In the genomic region with DNA sequence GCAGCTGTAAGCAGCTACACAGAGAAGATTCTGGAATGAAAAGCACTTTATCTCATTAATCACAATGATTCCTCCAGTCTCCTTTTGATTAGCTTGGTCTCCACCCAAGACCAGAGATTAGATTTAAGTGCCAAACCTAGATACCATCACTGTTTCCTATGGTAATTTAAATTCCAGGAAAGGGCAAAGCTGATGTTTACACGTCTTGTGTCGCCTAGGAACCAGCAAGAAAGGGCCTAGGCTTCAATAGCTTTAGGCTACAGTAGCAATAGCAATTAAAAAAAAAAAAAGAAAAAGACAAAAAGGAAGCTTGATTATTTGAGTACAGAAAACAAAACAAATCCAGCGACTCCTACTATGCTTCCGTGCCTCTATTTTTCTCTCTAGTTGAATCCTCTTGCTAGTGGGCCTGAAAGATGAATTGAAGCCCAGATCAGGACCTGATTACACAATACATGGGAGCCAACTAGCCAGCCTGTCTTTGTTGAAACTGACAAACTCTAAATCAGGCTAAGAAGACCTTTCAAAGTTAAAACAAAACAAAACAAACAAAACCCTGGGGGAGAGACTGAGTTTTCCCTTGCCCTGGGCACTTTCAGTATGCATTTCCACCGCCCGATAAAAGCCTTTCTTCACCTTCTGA, we compare ENCODE assay signal across 14 mouse cellular contexts. TPM values are rescaled to one million over a fixed set of nuclear protein-coding genes. Genes with fewer than 3 reads are reported as not detected.
A peak's percentile ranks its signal among the peaks of the same experiment; 100 is the strongest.
DNase-seq lines count a peak whose midpoint lies in the region; ATAC-seq and TF ChIP-seq lines count a peak whose summit lies in the region.
"Had no signal": no experiment of that assay in that cellular context is flagged by ENCODE, and none has a peak within 500 bp of the region (broad histone marks: within the 10 kb centered on the region; RNA-seq: fewer than 3 reads in every experiment).

No protein-coding gene starts in this region.

- H3K79me2 ChIP-seq in liver, adult 2 months (ENCODE audit: control insufficient read depth, insufficient read depth, low read length): no peaks in the 10 kb centered on the region

- no peak for TF ChIP-seq POLR2A in liver, adult 2 months (IDR thresholded peaks at IDR 0.05; ENCODE audit: extremely low read depth, insufficient read depth, low read length)

- peaks cover 7% of the 10 kb centered on the region; the same call in 1 of the 2 replicates for H3K4me1 ChIP-seq in liver, adult 2 months (ENCODE audit: control insufficient read depth, insufficient read depth, low read length)
- peaks cover 8% of the 10 kb centered on the region; the same call in 1 of the 2 replicates for H3K4me1 ChIP-seq in liver, embryonic 11.5 days (replicated peaks; ENCODE audit: control insufficient read depth, insufficient read depth, low read length)
- H3K4me1 ChIP-seq in brown adipose tissue, adult 24 weeks (ENCODE audit: control insufficient read depth, insufficient read depth, insufficient read length, low read length): peaks cover 2% of the 10 kb centered on the region; the same call in 1 of the 2 replicates
- H3K4me1 ChIP-seq in hindbrain, embryonic 14.5 days (replicated peaks; ENCODE audit: control insufficient read depth, insufficient read depth, low read length): peaks cover 7% of the 10 kb centered on the region; the same call in 1 of the 2 replicates
- no peaks in the 10 kb centered on the region for H3K4me1 ChIP-seq in neural tube, embryonic 14.5 days (ENCODE audit: control insufficient read depth, insufficient read depth, low read length)

- DNase-seq in liver, adult 2 months (ENCODE audit: extremely low read depth, low read depth, low spot score): peak; percentile 47
- DNase-seq in liver, embryonic 11.5 days (ENCODE audit: low spot score): no peak
- DNase-seq in hindbrain, embryonic 14.5 days (ENCODE audit: low spot score): peak; percentile 33
- no peak for DNase-seq in layer of hippocampus, postnatal 36 days
- no peak for DNase-seq in frontal cortex, postnatal 36 days (ENCODE audit: low spot score in 2 of 2)
- no peak for DNase-seq in heart, adult 8-10 months (ENCODE audit: low spot score)
- DNase-seq: heart, adult 18-20 months; spleen, adult 18-20 months had no signal

- H3K4me3 ChIP-seq in liver, adult 2 months (ENCODE audit: insufficient read depth, low read depth, low read length): no peak overlapping the region
- no peak overlapping the region for H3K4me3 ChIP-seq in liver, embryonic 11.5 days (ENCODE audit: low read depth, low read length)
- no peak overlapping the region for H3K4me3 ChIP-seq in brown adipose tissue, adult 24 weeks (ENCODE audit: insufficient read depth, low read depth, low read length)
- H3K4me3 ChIP-seq in hindbrain, embryonic 14.5 days (replicated peaks; ENCODE audit: low read length): no peak overlapping the region
- H3K4me3 ChIP-seq in neural tube, embryonic 14.5 days (ENCODE audit: low read depth, low read length): no peak overlapping the region

- no peak overlapping the region for H3K4me2 ChIP-seq in liver, embryonic 11.5 days
- H3K4me2 ChIP-seq in hindbrain, embryonic 14.5 days (replicated peaks): no peak overlapping the region
- H3K4me2 ChIP-seq in neural tube, embryonic 14.5 days (ENCODE audit: low read depth, low read length): no peak overlapping the region

- no peaks in the 10 kb centered on the region for H3K36me3 ChIP-seq in liver, adult 2 months (ENCODE audit: control insufficient read depth, insufficient read depth, low read length)
- H3K36me3 ChIP-seq in liver, embryonic 11.5 days (ENCODE audit: control insufficient read depth, insufficient read depth, low read length): no peaks in the 10 kb centered on the region
- no peaks in the 10 kb centered on the region for H3K36me3 ChIP-seq in hindbrain, embryonic 14.5 days (replicated peaks; ENCODE audit: control insufficient read depth, insufficient read depth)
- H3K36me3 ChIP-seq in neural tube, embryonic 14.5 days (ENCODE audit: control insufficient read depth, insufficient read depth, low read length): no peaks in the 10 kb centered on the region

- H3K9ac ChIP-seq in liver, adult 2 months (ENCODE audit: low read depth, low read length): no peak overlapping the region
- no peak overlapping the region for H3K9ac ChIP-seq in liver, embryonic 11.5 days (ENCODE audit: low read depth, low read length)
- no peak overlapping the region for H3K9ac ChIP-seq in hindbrain, embryonic 14.5 days
- no peak overlapping the region for H3K9ac ChIP-seq in neural tube, embryonic 14.5 days (replicated peaks; ENCODE audit: low read depth, low read length)

- WGBS in liver, adult 2 months: 37% methylated on average over 6 of the region's 6 CpGs
- WGBS in liver, embryonic 11.5 days: 72% methylated on average over 6 of the region's 6 CpGs
- 12% methylated on average over 6 of the region's 6 CpGs for WGBS in hindbrain, embryonic 14.5 days
- WGBS in neural tube, embryonic 14.5 days: 11% methylated on average over 6 of the region's 6 CpGs

- no peak overlapping the region; the same call in 1 of the 2 replicates for H3K27ac ChIP-seq in liver, adult 2 months (replicated peaks; ENCODE audit: insufficient read depth, low read depth, low read length)
- H3K27ac ChIP-seq in liver, embryonic 11.5 days (ENCODE audit: low read depth, low read length): no peak overlapping the region
- peak overlapping the region; percentile 69 for H3K27ac ChIP-seq in brown adipose tissue, adult 24 weeks (replicated peaks; ENCODE audit: low read depth, low read length)
- peak overlapping the region; percentile 68 for H3K27ac ChIP-seq in hindbrain, embryonic 14.5 days
- peak overlapping the region; percentile 71; the same call in 1 of the 2 replicates for H3K27ac ChIP-seq in neural tube, embryonic 14.5 days (ENCODE audit: low read depth, low read length)

- no peak for ATAC-seq in liver, embryonic 11.5 days (replicated peaks; ENCODE audit: low FRiP score)
- peak; percentile 34; the same call in 1 of the 2 replicates for ATAC-seq in hindbrain, embryonic 14.5 days (ENCODE audit: low FRiP score)
- ATAC-seq in neural tube, embryonic 14.5 days (ENCODE audit: low read depth): peak; percentile 55; the same call in 1 of the 2 replicates

- TF ChIP-seq CTCF in liver, adult 2 months (IDR thresholded peaks at IDR 0.05; ENCODE audit: low read depth, low read length): no peak

- no peaks in the 10 kb centered on the region for H3K27me3 ChIP-seq in liver, adult 2 months (ENCODE audit: control insufficient read depth, insufficient read depth, low read length)
- no peaks in the 10 kb centered on the region for H3K27me3 ChIP-seq in liver, embryonic 11.5 days (replicated peaks; ENCODE audit: control insufficient read depth, insufficient read depth, low read length)
- H3K27me3 ChIP-seq in hindbrain, embryonic 14.5 days (ENCODE audit: control insufficient read depth, insufficient read depth, low read length): no peaks in the 10 kb centered on the region
- H3K27me3 ChIP-seq in neural tube, embryonic 14.5 days (ENCODE audit: control insufficient read depth, insufficient read depth, low read length): no peaks in the 10 kb centered on the region

- H3K9me3 ChIP-seq in liver, embryonic 11.5 days (ENCODE audit: control insufficient read depth, low read length): no peaks in the 10 kb centered on the region
- H3K9me3 ChIP-seq in hindbrain, embryonic 14.5 days (ENCODE audit: control insufficient read depth, low read length): no peaks in the 10 kb centered on the region
- H3K9me3 ChIP-seq in neural tube, embryonic 14.5 days (ENCODE audit: control insufficient read depth, low read length): no peaks in the 10 kb centered on the region

RNA-seq across cellular contexts. Expression of a gene that starts 2.7 kb away (rescaled TPM):
- not detected in 2 replicates for total RNA-seq in liver, adult 2 months (2014; rRNA removed)
- polyA plus RNA-seq in liver, adult 2 months (2012; rRNA removed): not detected in 2 replicates
- polyA plus RNA-seq in liver, embryonic 11.5 days (2014; fragmentation: Nextera tagmentation; extraction: Ambion mirVana): not detected in 2 replicates
- polyA plus RNA-seq in brown adipose tissue, adult 24 weeks (2012; ENCODE audit: insufficient read depth, insufficient read length, missing spikeins): not detected in 2 replicates
- not detected in 2 replicates for polyA plus RNA-seq in hindbrain, embryonic 14.5 days (2014; fragmentation: Nextera tagmentation; extraction: Ambion mirVana)
- polyA plus RNA-seq in neural tube, embryonic 14.5 days (2014; fragmentation: Nextera tagmentation; extraction: Ambion mirVana): not detected in 2 replicates
- total RNA-seq in layer of hippocampus, postnatal 36 days (2021): not detected
- not detected for total RNA-seq in heart, adult 8-10 months (2022)
- total RNA-seq: heart, adult 18-20 months; layer of hippocampus, postnatal 14 days; megakaryocyte, adult 5-6 weeks; MEL had no signal
- polyA plus RNA-seq: embryonic facial prominence, embryonic 11.5 days had no signal

RNA-seq across cellular contexts. Expression of a gene that starts 8.5 kb away (rescaled TPM):
- 0.81 and 0.83 TPM in 2 replicates for total RNA-seq in liver, adult 2 months (2014; rRNA removed)
- 0.72 and 1.7 TPM in 2 replicates for polyA plus RNA-seq in liver, adult 2 months (2012; rRNA removed)
- 0.90 and 0.97 TPM in 2 replicates for polyA plus RNA-seq in liver, embryonic 11.5 days (2014; fragmentation: Nextera tagmentation; extraction: Ambion mirVana)
- 2.1 TPM in 1 of 2 replicates, not detected in the other for polyA plus RNA-seq in brown adipose tissue, adult 24 weeks (2012; ENCODE audit: insufficient read depth, insufficient read length, missing spikeins)
- polyA plus RNA-seq in hindbrain, embryonic 14.5 days (2014; fragmentation: Nextera tagmentation; extraction: Ambion mirVana): 0.95 and 1.1 TPM in 2 replicates
- 0.58 and 0.88 TPM in 2 replicates for polyA plus RNA-seq in neural tube, embryonic 14.5 days (2014; fragmentation: Nextera tagmentation; extraction: Ambion mirVana)
- total RNA-seq in layer of hippocampus, postnatal 36 days (2021): under 1 TPM in 1 of 2 experiments, not detected in 1; 0.63 TPM
- total RNA-seq in heart, adult 8-10 months (2022): 1 to 10 TPM in 1 of 4 experiments, not detected in 3; 4.9 TPM
- total RNA-seq: heart, adult 18-20 months; layer of hippocampus, postnatal 14 days; MEL had no signal
- polyA plus RNA-seq: embryonic facial prominence, embryonic 11.5 days had no signal

RNA-seq across cellular contexts. Expression of a gene that starts 15.6 kb away (rescaled TPM):
- 296 and 392 TPM in 2 replicates for total RNA-seq in liver, adult 2 months (2014; rRNA removed)
- polyA plus RNA-seq in liver, adult 2 months (2012; rRNA removed): 848 and 1,254 TPM in 2 replicates
- polyA plus RNA-seq in liver, embryonic 11.5 days (2014; fragmentation: Nextera tagmentation; extraction: Ambion mirVana): 45.0 and 47.5 TPM in 2 replicates
- 117 and 134 TPM in 2 replicates for polyA plus RNA-seq in brown adipose tissue, adult 24 weeks (2012; ENCODE audit: insufficient read depth, insufficient read length, missing spikeins)
- polyA plus RNA-seq in hindbrain, embryonic 14.5 days (2014; fragmentation: Nextera tagmentation; extraction: Ambion mirVana): 28.3 and 45.1 TPM in 2 replicates
- polyA plus RNA-seq in neural tube, embryonic 14.5 days (2014; fragmentation: Nextera tagmentation; extraction: Ambion mirVana): 19.3 and 34.1 TPM in 2 replicates
- 10 to 100 TPM; 11.1 to 11.4 TPM for total RNA-seq in layer of hippocampus, postnatal 36 days (2021)
- total RNA-seq in heart, adult 8-10 months (2022): 100 to 1,000 TPM in 1 of 4 experiments, 10 to 100 TPM in 3; 83.5 to 104 (median 88.4) TPM

RNA-seq across cellular contexts. Expression of a gene that starts 34.7 kb away (rescaled TPM):
- total RNA-seq in liver, adult 2 months (2014; rRNA removed): 0.09 TPM in 1 of 2 replicates, not detected in the other
- polyA plus RNA-seq in liver, adult 2 months (2012; rRNA removed): 0.04 and 0.10 TPM in 2 replicates
- polyA plus RNA-seq in liver, embryonic 11.5 days (2014; fragmentation: Nextera tagmentation; extraction: Ambion mirVana): 3.4 and 4.7 TPM in 2 replicates
- polyA plus RNA-seq in brown adipose tissue, adult 24 weeks (2012; ENCODE audit: insufficient read depth, insufficient read length, missing spikeins): not detected in 2 replicates
- 38.4 and 41.5 TPM in 2 replicates for polyA plus RNA-seq in hindbrain, embryonic 14.5 days (2014; fragmentation: Nextera tagmentation; extraction: Ambion mirVana)
- polyA plus RNA-seq in neural tube, embryonic 14.5 days (2014; fragmentation: Nextera tagmentation; extraction: Ambion mirVana): 34.8 and 36.6 TPM in 2 replicates
- total RNA-seq in layer of hippocampus, postnatal 36 days (2021): 10 to 100 TPM; 92.2 to 92.3 TPM
- total RNA-seq in heart, adult 8-10 months (2022): not detected
- total RNA-seq: heart, adult 18-20 months had no signal

RNA-seq across cellular contexts. Expression of a gene that starts 51.8 kb away (rescaled TPM):
- 0.60 and 0.83 TPM in 2 replicates for total RNA-seq in liver, adult 2 months (2014; rRNA removed)
- polyA plus RNA-seq in liver, adult 2 months (2012; rRNA removed): 1.9 and 2.0 TPM in 2 replicates
- polyA plus RNA-seq in liver, embryonic 11.5 days (2014; fragmentation: Nextera tagmentation; extraction: Ambion mirVana): 1.9 and 2.7 TPM in 2 replicates
- 1.6 TPM in 1 of 2 replicates, not detected in the other for polyA plus RNA-seq in brown adipose tissue, adult 24 weeks (2012; ENCODE audit: insufficient read depth, insufficient read length, missing spikeins)
- not detected in 2 replicates for polyA plus RNA-seq in hindbrain, embryonic 14.5 days (2014; fragmentation: Nextera tagmentation; extraction: Ambion mirVana)
- polyA plus RNA-seq in neural tube, embryonic 14.5 days (2014; fragmentation: Nextera tagmentation; extraction: Ambion mirVana): not detected in 2 replicates
- total RNA-seq in layer of hippocampus, postnatal 36 days (2021): not detected
- total RNA-seq in heart, adult 8-10 months (2022): under 1 TPM; 0.19 to 0.35 (median 0.27) TPM
- total RNA-seq: layer of hippocampus, postnatal 14 days; MEL had no signal

Comparison
In these comparisons a context has a peak if more than half of its experiments do, and no peak if none do; other contexts are left out.
1. DNase-seq: peak in liver, adult 2 months (single experiment) and hindbrain, embryonic 14.5 days (single experiment); none in liver, embryonic 11.5 days (single experiment), layer of hippocampus, postnatal 36 days (0 of 2), frontal cortex, postnatal 36 days (0 of 2) and heart, adult 8-10 months (single experiment).
2. H3K27ac ChIP-seq: peak in brown adipose tissue, adult 24 weeks (single experiment), hindbrain, embryonic 14.5 days (single experiment) and neural tube, embryonic 14.5 days (single experiment); none in liver, adult 2 months (single experiment) and liver, embryonic 11.5 days (single experiment).